Mouse (Mus musculus): ENCODE measurements around the gene Ing3. TPM values are rescaled to one million over a fixed set of nuclear protein-coding genes. Genes with fewer than 3 reads are reported as not detected.

Ing3 gene
- polyA plus RNA-seq, 1 experiment from 2014 or later, result 50.5 TPM

GRCm38 (mm10) chr6:21955468-21955867 is 6.1 kb downstream of the Ing3 start:
- WGBS, result 88% methylated on average over 4 of the region's 4 CpGs
- DNase-seq (no peak), ATAC-seq (ENCODE audit: low FRiP score, low TSS enrichment) (no peak)
- Histone ChIP-seq H3K27ac (replicated peaks; ENCODE audit: low read depth, low read length) (no peak overlapping the region), H3K27me3 (ENCODE audit: control insufficient read depth, insufficient read depth, low read length) (no peaks in the 10 kb centered on the region), H3K4me1 (ENCODE audit: control insufficient read depth, insufficient read depth, low read length) (peaks cover 6% of the 10 kb centered on the region; the same call in 1 of the 2 replicates), H3K9ac (replicated peaks; ENCODE audit: low read length) (no peak overlapping the region), H3K4me2 (ENCODE audit: low read length) (no peak overlapping the region), H3K4me3 (replicated peaks; ENCODE audit: low read depth, low read length) (no peak overlapping the region), H3K36me3 (ENCODE audit: control insufficient read depth, insufficient read depth, low read length) (peaks cover 61% of the 10 kb centered on the region), H3K9me3 (ENCODE audit: control insufficient read depth, low read length) (no peaks in the 10 kb centered on the region)

DNA sequence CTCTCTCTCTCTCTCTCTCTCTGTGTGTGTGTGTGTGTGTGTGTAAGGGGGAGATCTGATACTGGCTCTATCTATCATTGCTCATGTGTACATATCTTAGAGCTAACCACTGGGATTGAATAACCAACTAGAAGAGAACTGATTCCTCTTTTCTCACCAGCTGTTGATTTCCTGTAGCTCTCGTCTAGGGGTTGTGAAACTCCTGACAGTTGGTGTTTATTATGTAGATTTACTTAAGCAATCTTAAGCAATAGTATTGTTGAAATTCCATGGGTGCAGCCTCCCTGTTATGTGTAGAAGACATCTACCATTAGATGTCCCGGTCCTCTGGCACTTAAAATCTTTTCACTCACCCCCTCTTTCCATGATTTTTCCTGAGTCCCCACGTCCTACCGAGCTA is 9.6 kb downstream of the Ing3 start:
- Histone ChIP-seq H3K4me2 (ENCODE audit: low read length) (no peak overlapping the region), H3K4me1 (ENCODE audit: control insufficient read depth, insufficient read depth, low read length) (no peaks in the 10 kb centered on the region), H3K9ac (replicated peaks; ENCODE audit: low read length) (no peak overlapping the region), H3K27ac (replicated peaks; ENCODE audit: low read depth, low read length) (no peak overlapping the region), H3K4me3 (replicated peaks; ENCODE audit: low read depth, low read length) (no peak overlapping the region), H3K27me3 (ENCODE audit: control insufficient read depth, insufficient read depth, low read length) (no peaks in the 10 kb centered on the region), H3K36me3 (ENCODE audit: control insufficient read depth, insufficient read depth, low read length) (peaks cover 43% of the 10 kb centered on the region), H3K9me3 (ENCODE audit: control insufficient read depth, low read length) (no peaks in the 10 kb centered on the region)
- 91% methylated on average over 4 of the region's 4 CpGs for WGBS
- DNase-seq (no peak), ATAC-seq (ENCODE audit: low FRiP score, low TSS enrichment) (no peak)

DNA sequence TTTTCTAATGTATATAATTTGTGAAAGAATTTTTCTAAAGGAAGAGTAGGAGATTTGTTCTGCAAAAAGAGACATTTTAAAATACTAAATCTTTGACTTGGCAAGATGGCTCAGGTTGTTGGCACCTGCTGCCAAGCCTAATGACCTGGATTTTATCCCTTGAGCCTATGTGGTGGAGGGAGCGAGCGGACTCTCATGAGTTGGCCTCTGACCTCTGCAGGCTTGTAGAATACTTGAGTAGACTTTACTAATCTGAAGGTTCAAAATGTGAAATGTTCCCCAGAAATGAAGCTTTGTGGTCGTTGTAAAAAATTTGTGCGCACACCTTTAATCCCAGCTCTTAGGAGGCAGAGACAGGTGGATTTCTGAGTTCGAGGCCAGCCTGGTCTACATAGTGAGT is 10.5 kb downstream of the Ing3 start:
- no peak overlapping the region for H3K4me2 ChIP-seq (ENCODE audit: low read length)
- no peak overlapping the region for H3K27ac ChIP-seq (replicated peaks; ENCODE audit: low read depth, low read length)
- H3K27me3 ChIP-seq (ENCODE audit: control insufficient read depth, insufficient read depth, low read length), result no peaks in the 10 kb centered on the region
- WGBS, result 95% methylated on average over 5 of the region's 5 CpGs
- no peak overlapping the region for H3K9ac ChIP-seq (replicated peaks; ENCODE audit: low read length)
- no peak overlapping the region for H3K4me3 ChIP-seq (replicated peaks; ENCODE audit: low read depth, low read length)
- ATAC-seq (ENCODE audit: low FRiP score, low TSS enrichment) (no peak), DNase-seq (no peak)
- no peaks in the 10 kb centered on the region for H3K9me3 ChIP-seq (ENCODE audit: control insufficient read depth, low read length)
- peaks cover 37% of the 10 kb centered on the region for H3K36me3 ChIP-seq (ENCODE audit: control insufficient read depth, insufficient read depth, low read length)
- H3K4me1 ChIP-seq (ENCODE audit: control insufficient read depth, insufficient read depth, low read length), result no peaks in the 10 kb centered on the region

GRCm38 (mm10) chr6:21977532-21977931 is 28.2 kb downstream of the Ing3 start:
- Histone ChIP-seq H3K9ac (replicated peaks; ENCODE audit: low read length) (no peak overlapping the region), H3K4me2 (ENCODE audit: low read length) (no peak overlapping the region), H3K4me1 (ENCODE audit: control insufficient read depth, insufficient read depth, low read length) (no peaks in the 10 kb centered on the region), H3K36me3 (ENCODE audit: control insufficient read depth, insufficient read depth, low read length) (peaks cover 29% of the 10 kb centered on the region), H3K27me3 (ENCODE audit: control insufficient read depth, insufficient read depth, low read length) (no peaks in the 10 kb centered on the region), H3K4me3 (replicated peaks; ENCODE audit: low read depth, low read length) (no peak overlapping the region), H3K27ac (replicated peaks; ENCODE audit: low read depth, low read length) (no peak overlapping the region), H3K9me3 (ENCODE audit: control insufficient read depth, low read length) (no peaks in the 10 kb centered on the region)
- no peak for DNase-seq
- ATAC-seq (ENCODE audit: low FRiP score, low TSS enrichment), result no peak
- 94% methylated on average over 2 of the region's 2 CpGs for WGBS

- Histone ChIP-seq H3K27me3 (ENCODE audit: control insufficient read depth, insufficient read depth, low read length) (peaks cover 10% of the 10 kb centered on the region), H3K9me3 (ENCODE audit: control insufficient read depth, low read length) (no peaks in the 10 kb centered on the region), H3K27ac (replicated peaks; ENCODE audit: low read depth, low read length) (no peak overlapping the region), H3K4me3 (replicated peaks; ENCODE audit: low read depth, low read length) (no peak overlapping the region), H3K4me1 (ENCODE audit: control insufficient read depth, insufficient read depth, low read length) (peaks cover 8% of the 10 kb centered on the region; the same call in 1 of the 2 replicates), H3K36me3 (ENCODE audit: control insufficient read depth, insufficient read depth, low read length) (0 out of 2 replicates have a peak, but pooled peaks cover 5% of the 10 kb centered on the region), H3K4me2 (ENCODE audit: low read length) (no peak overlapping the region), H3K9ac (replicated peaks; ENCODE audit: low read length) (no peak overlapping the region)
- 91% methylated on average over 1 of the region's 1 CpGs for WGBS
- no peak for ATAC-seq (ENCODE audit: low FRiP score, low TSS enrichment)
- DNase-seq, result no peak
Observed at GRCm38 (mm10) chr6:21981114-21981513, 31.7 kb downstream of the Ing3 start.

- H3K4me1 ChIP-seq (ENCODE audit: control insufficient read depth, insufficient read depth, low read length), result peaks cover 14% of the 10 kb centered on the region; the same call in 1 of the 2 replicates
- ATAC-seq (ENCODE audit: low FRiP score, low TSS enrichment) (peak; percentile 47), DNase-seq (peak; percentile 83)
- peak overlapping the region; percentile 34; the same call in 1 of the 2 replicates for H3K9ac ChIP-seq (replicated peaks; ENCODE audit: low read length)
- H3K9me3 ChIP-seq (ENCODE audit: control insufficient read depth, low read length), result no peaks in the 10 kb centered on the region
- H3K4me2 ChIP-seq (ENCODE audit: low read length), result peak overlapping the region; percentile 95
- H3K36me3 ChIP-seq (ENCODE audit: control insufficient read depth, insufficient read depth, low read length), result no peaks in the 10 kb centered on the region
- 12% methylated on average over 16 of the region's 16 CpGs for WGBS
- H3K27me3 ChIP-seq (ENCODE audit: control insufficient read depth, insufficient read depth, low read length), result peaks cover 25% of the 10 kb centered on the region
- H3K4me3 ChIP-seq (replicated peaks; ENCODE audit: low read depth, low read length), result peak overlapping the region; percentile 41
- no peak overlapping the region for H3K27ac ChIP-seq (replicated peaks; ENCODE audit: low read depth, low read length)
Observed at GRCm38 (mm10) chr6:21984990-21985731, 35.8 kb downstream of the Ing3 start.

GRCm38 (mm10) chr6:21985732-21986540 is 36.6 kb downstream of the Ing3 start, which contains the start of gene Cped1:
TSS of gene Cped1 (plus strand) at chr6:21985916.
- Histone ChIP-seq H3K4me3 (replicated peaks; ENCODE audit: low read depth, low read length) (peak within 1 kb of the TSS; percentile 41), H3K4me1 (ENCODE audit: control insufficient read depth, insufficient read depth, low read length) (peaks cover 14% of the 10 kb centered on the region; the same call in 1 of the 2 replicates), H3K27ac (replicated peaks; ENCODE audit: low read depth, low read length) (no peak within 1 kb of the TSS), H3K27me3 (ENCODE audit: control insufficient read depth, insufficient read depth, low read length) (peaks cover 25% of the 10 kb centered on the region), H3K36me3 (ENCODE audit: control insufficient read depth, insufficient read depth, low read length) (no peaks in the 10 kb centered on the region), H3K4me2 (ENCODE audit: low read length) (peak within 1 kb of the TSS; percentile 95), H3K9me3 (ENCODE audit: control insufficient read depth, low read length) (no peaks in the 10 kb centered on the region), H3K9ac (replicated peaks; ENCODE audit: low read length) (peak within 1 kb of the TSS; percentile 34; the same call in 1 of the 2 replicates)
- DNase-seq (peak; percentile 67), ATAC-seq (ENCODE audit: low FRiP score, low TSS enrichment) (peak; percentile 61)
- under 1% methylated on average over 38 of the region's 38 CpGs for WGBS

- Histone ChIP-seq H3K4me3 (replicated peaks; ENCODE audit: low read depth, low read length) (peak overlapping the region; percentile 41), H3K36me3 (ENCODE audit: control insufficient read depth, insufficient read depth, low read length) (no peaks in the 10 kb centered on the region), H3K27ac (replicated peaks; ENCODE audit: low read depth, low read length) (no peak overlapping the region), H3K27me3 (ENCODE audit: control insufficient read depth, insufficient read depth, low read length) (peaks cover 25% of the 10 kb centered on the region), H3K4me2 (ENCODE audit: low read length) (peak overlapping the region; percentile 95), H3K9me3 (ENCODE audit: control insufficient read depth, low read length) (no peaks in the 10 kb centered on the region), H3K4me1 (ENCODE audit: control insufficient read depth, insufficient read depth, low read length) (peaks cover 14% of the 10 kb centered on the region; the same call in 1 of the 2 replicates), H3K9ac (replicated peaks; ENCODE audit: low read length) (no peak overlapping the region)
- ATAC-seq (ENCODE audit: low FRiP score, low TSS enrichment) (no peak), DNase-seq (peak; percentile 11)
- whole genome bisulfite sequencing, result 9% methylated on average over 24 of the region's 24 CpGs
Observed at GRCm38 (mm10) chr6:21986660-21987331, 37.4 kb downstream of the Ing3 start.
